Mouse (Mus musculus) naive thymus-derived CD4-positive, alpha-beta T cell, adult 2 months (primary cell): ENCODE data around the gene Dguok.

Source experiments
- DNase-seq: peaks from one replicate; pipeline ENCODE4 v3.0.0-alpha.2; 2011; ENCODE audit warnings: low read depth

The Dguok gene

GRCm38 (mm10) chr6:83433546-83433945 is 73.2 kb downstream of the Dguok start:
- DNase-seq: no peak

GRCm38 (mm10) chr6:83432966-83433365 is 73.8 kb downstream of the Dguok start:
- DNase-seq: no peak
